Mouse (Mus musculus) myocyte (in vitro differentiated cells): ENCODE measurements around the gene Meis1. TPM values are rescaled to one million over a fixed set of nuclear protein-coding genes. Genes with fewer than 3 reads are reported as not detected.

Source experiments
- H3K27me3 ChIP-seq: one replicate; pipeline ENCODE4 v1.6.1; 2011; ENCODE audit not compliant: control insufficient read depth, insufficient read depth, insufficient read length
- H3K36me3 ChIP-seq: one replicate; pipeline ENCODE4 v1.6.1; 2011; ENCODE audit not compliant: control insufficient read depth, insufficient read depth
- H3K4me2 ChIP-seq: one replicate; pipeline ENCODE4 v1.6.1; 2011; ENCODE audit warnings: low read depth, control low read depth
- H3K4me3 ChIP-seq: one replicate; pipeline ENCODE4 v1.5.1; 2011; ENCODE audit warnings: mild to moderate bottlenecking, control low read depth, moderate library complexity
- H3K79me2 ChIP-seq: one replicate; pipeline ENCODE4 v1.6.1; 2011; ENCODE audit not compliant: control insufficient read depth, insufficient read depth
- H3ac ChIP-seq: one replicate; pipeline ENCODE4 v1.6.1; 2011; ENCODE audit not compliant: control insufficient read depth, insufficient read length
- CEBPB ChIP-seq: IDR thresholded peaks from 2 replicates; pipeline ENCODE4 v1.6.1; 2011; ENCODE audit warnings: mild to moderate bottlenecking, moderate library complexity; ENCODE audit not compliant: poor library complexity, insufficient read depth, severe bottlenecking
- E2F4 ChIP-seq: IDR thresholded peaks from one replicate; pipeline ENCODE4 v1.6.1; 2011; ENCODE audit warnings: mild to moderate bottlenecking, control low read depth, moderate library complexity; ENCODE audit not compliant: insufficient read depth
- MAX ChIP-seq: IDR thresholded peaks from one replicate; pipeline ENCODE4 v1.6.1; 2011; ENCODE audit warnings: low read depth, mild to moderate bottlenecking, control low read depth
- MYOD1 ChIP-seq, 3 experiments: IDR thresholded peaks; one replicate each; pipeline ENCODE4 v1.6.1; 2011; ENCODE audit warnings: control low read depth in 2 of 3, low read depth in 2 of 3, mild to moderate bottlenecking in 2 of 3, moderate library complexity in 1 of 3; ENCODE audit not compliant: insufficient read length in 2 of 3, control insufficient read depth in 1 of 3
- MYOG ChIP-seq, 3 experiments: IDR thresholded peaks; one replicate each; pipeline ENCODE4 v1.6.1; 2011; ENCODE audit warnings: control low read depth in 2 of 3, low read depth in 2 of 3, mild to moderate bottlenecking in 2 of 3; ENCODE audit not compliant: insufficient read length in 2 of 3, control insufficient read depth in 1 of 3, insufficient read depth in 1 of 3
- POLR2A ChIP-seq: IDR thresholded peaks from one replicate; pipeline ENCODE4 v1.6.1; 2011; ENCODE audit warnings: low read depth, mild to moderate bottlenecking, control low read depth, moderate library complexity; ENCODE audit not compliant: insufficient read length
- POLR2AphosphoS2 ChIP-seq: IDR thresholded peaks from one replicate; pipeline ENCODE4 v1.6.1; 2011; ENCODE audit warnings: low read depth, control low read depth; ENCODE audit not compliant: insufficient read length
- REST ChIP-seq: IDR thresholded peaks from one replicate; pipeline ENCODE4 v1.6.1; 2011; ENCODE audit warnings: mild to moderate bottlenecking, control low read depth, moderate library complexity; ENCODE audit not compliant: insufficient read depth, insufficient read length
- SRF ChIP-seq: IDR thresholded peaks from one replicate; pipeline ENCODE4 v1.6.1; 2011; ENCODE audit warnings: low read depth; ENCODE audit not compliant: control insufficient read depth, insufficient read length
- TCF12 ChIP-seq: IDR thresholded peaks from one replicate; pipeline ENCODE4 v1.6.1; 2011; ENCODE audit warnings: mild to moderate bottlenecking, control low read depth; ENCODE audit not compliant: poor library complexity, insufficient read depth, severe bottlenecking
- TCF3 ChIP-seq: IDR thresholded peaks from one replicate; pipeline ENCODE4 v1.6.1; 2011; ENCODE audit warnings: low read depth, control low read depth; ENCODE audit not compliant: insufficient read length
- USF1 ChIP-seq: IDR thresholded peaks from one replicate; pipeline ENCODE4 v1.6.1; 2011; ENCODE audit warnings: low read depth, mild to moderate bottlenecking, control low read depth, moderate library complexity
- polyA plus RNA-seq: library from polyadenylated mRNA; unstranded; fragments of >200 nt; fragmentation: generic; extraction: Trizol; gene quantifications from one replicate; pipeline ENCODE4 v1.2.1, GENCODE M21; 2012; ENCODE audit warnings: missing spikeins

Meis1 gene
- polyA plus RNA-seq, 1 experiment = 7.1 TPM

- Histone ChIP-seq H3K4me3 (no peak overlapping the region), H3K36me3 (no peaks in the 10 kb centered on the region), H3K79me2 (no peaks in the 10 kb centered on the region), H3K27me3 (no peaks in the 10 kb centered on the region), H3K4me2 (peak overlapping the region; percentile 44), H3ac (no peak overlapping the region)
- TF ChIP-seq MAX (no peak), USF1 (no peak), CEBPB (peak; percentile 40; the same call in 1 of the 2 replicates), REST (no peak)
Observed at GRCm38 (mm10) chr11:18905431-18905830, 113.4 kb downstream of the Meis1 start.

GRCm38 (mm10) chr11:18904880-18905279 is 113.9 kb downstream of the Meis1 start:
- Histone ChIP-seq H3K4me2 (peak overlapping the region; percentile 44), H3K79me2 (no peaks in the 10 kb centered on the region), H3ac (no peak overlapping the region), H3K4me3 (no peak overlapping the region), H3K27me3 (no peaks in the 10 kb centered on the region), H3K36me3 (no peaks in the 10 kb centered on the region)
- TF ChIP-seq CEBPB (0 out of 2 replicates have a peak, but pooled peaks have one; percentile 6), MYOG (IDR thresholded peaks at IDR 0.05; ENCODE audit: control insufficient read depth in 1 of 3, insufficient read depth in 1 of 3, insufficient read length in 2 of 3, low read depth in 2 of 3) (no peak), E2F4 (no peak), REST (no peak), POLR2AphosphoS2 (no peak), MAX (peak; percentile 16), USF1 (no peak)

GRCm38 (mm10) chr11:18904285-18904684 is 114.5 kb downstream of the Meis1 start:
- no peaks in the 10 kb centered on the region for H3K79me2 ChIP-seq
- no peak overlapping the region for H3ac ChIP-seq
- H3K4me3 ChIP-seq = no peak overlapping the region
- H3K27me3 ChIP-seq = no peaks in the 10 kb centered on the region
- H3K36me3 ChIP-seq = no peaks in the 10 kb centered on the region
- TF ChIP-seq MAX = no peak
- TF ChIP-seq TCF3 = no peak
- no peak for TF ChIP-seq USF1
- TF ChIP-seq MYOD1 (IDR thresholded peaks at IDR 0.05; ENCODE audit: control insufficient read depth in 1 of 3, insufficient read length in 2 of 3, low read depth in 2 of 3) = no peak
- TF ChIP-seq POLR2AphosphoS2 = no peak
- no peak for TF ChIP-seq SRF
- TF ChIP-seq TCF12 = no peak
- H3K4me2 ChIP-seq = no peak overlapping the region

- H3K4me2 ChIP-seq = peak overlapping the region; percentile 16
- H3K79me2 ChIP-seq = no peaks in the 10 kb centered on the region
- H3K36me3 ChIP-seq = no peaks in the 10 kb centered on the region
- TF ChIP-seq MYOD1 (IDR thresholded peaks at IDR 0.05; ENCODE audit: control insufficient read depth in 1 of 3, insufficient read length in 2 of 3, low read depth in 2 of 3) (peak in 1 of 3 experiments; percentile 1), POLR2AphosphoS2 (no peak)
- no peak overlapping the region for H3K4me3 ChIP-seq
- H3K27me3 ChIP-seq = no peaks in the 10 kb centered on the region
- H3ac ChIP-seq = no peak overlapping the region
Observed at GRCm38 (mm10) chr11:18900489-18900888, 118.3 kb downstream of the Meis1 start.

DNA sequence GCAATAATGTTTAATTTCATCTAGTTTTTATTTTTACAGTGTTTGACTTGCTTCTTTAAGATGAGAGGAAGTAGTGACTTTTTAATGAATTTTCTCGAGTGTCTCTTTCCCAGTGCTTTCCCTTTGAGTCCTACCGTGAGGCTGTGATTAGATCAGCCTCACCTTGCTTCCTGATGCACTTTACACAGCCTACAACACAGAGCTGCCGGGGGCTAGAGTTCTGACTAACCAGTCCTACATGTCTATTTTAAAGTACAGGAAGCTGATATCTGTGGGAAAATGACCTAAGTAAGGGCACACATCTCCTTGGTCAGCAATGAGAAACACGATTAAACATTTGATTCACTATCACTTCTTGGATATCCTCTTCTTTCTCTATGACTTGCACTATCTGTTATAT is 119.9 kb downstream of the Meis1 start:
- H3K79me2 ChIP-seq = no peaks in the 10 kb centered on the region
- peak overlapping the region; percentile 58 for H3K4me2 ChIP-seq
- no peak overlapping the region for H3K4me3 ChIP-seq
- no peaks in the 10 kb centered on the region for H3K27me3 ChIP-seq
- TF ChIP-seq SRF (no peak), MAX (no peak), CEBPB (no peak), POLR2AphosphoS2 (no peak), REST (no peak), POLR2A (no peak), E2F4 (no peak), TCF12 (no peak), USF1 (no peak), MYOD1 (IDR thresholded peaks at IDR 0.05; ENCODE audit: control insufficient read depth in 1 of 3, insufficient read length in 2 of 3, low read depth in 2 of 3) (no peak)
- no peak overlapping the region for H3ac ChIP-seq
- H3K36me3 ChIP-seq = no peaks in the 10 kb centered on the region
